In the genomic region with DNA sequence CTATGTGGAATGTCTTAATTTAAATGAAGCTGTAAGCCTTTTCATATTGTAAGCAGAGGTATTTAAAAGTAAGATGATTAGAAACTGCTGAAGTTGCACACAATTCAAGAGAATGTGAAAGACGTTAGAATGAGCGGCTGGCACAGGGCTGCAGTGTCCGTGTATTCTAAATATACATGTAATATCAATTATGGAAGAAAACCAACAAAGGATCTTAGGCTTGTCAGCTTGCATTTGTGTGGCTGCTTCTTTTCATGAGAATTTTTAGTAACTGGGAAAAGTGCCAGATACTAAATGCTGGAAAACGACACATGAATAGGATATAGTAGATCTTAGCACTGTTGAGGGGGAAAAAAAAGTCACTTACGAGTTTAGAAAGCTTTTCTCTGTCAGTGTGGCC, we compare ENCODE assay signal across 15 mouse cellular contexts. TPM values are rescaled to one million over a fixed set of nuclear protein-coding genes. Genes with fewer than 3 reads are reported as not detected.
DNase-seq lines count a peak whose midpoint lies in the region; ATAC-seq lines count a peak whose summit lies in the region.
"Had no signal": no experiment of that assay in that cellular context is flagged by ENCODE, and none has a peak within 500 bp of the region (broad histone marks: within the 10 kb centered on the region; RNA-seq: fewer than 3 reads in every experiment).

No protein-coding gene starts in this region.

- no peaks in the 10 kb centered on the region for H3K27me3 ChIP-seq in forebrain, embryonic 11.5 days (ENCODE audit: control insufficient read depth, insufficient read depth, low read length)
- H3K27me3 ChIP-seq in forebrain, embryonic 10.5 days (ENCODE audit: poor library complexity, severe bottlenecking) = no peaks in the 10 kb centered on the region
- H3K27me3 ChIP-seq: embryonic facial prominence, embryonic 12.5 days; heart, embryonic 15.5 days; neural tube, embryonic 13.5 days had no signal

- ATAC-seq in forebrain, embryonic 11.5 days (replicated peaks; ENCODE audit: low FRiP score) = peak; percentile 22; the same call in 1 of the 2 replicates

- no peak for DNase-seq in forebrain, embryonic 11.5 days (ENCODE audit: low spot score)
- DNase-seq in forebrain, embryonic 10.5 days (ENCODE audit: extremely low spot score, low spot score) = no peak
- DNase-seq in left cerebral cortex, postnatal 14 days (ENCODE audit: low spot score in 2 of 2) = peak; percentile 7 to 34
- no peak for DNase-seq in left cerebral cortex, adult 18-20 months (ENCODE audit: low spot score in 2 of 2)
- peak; percentile 3 for DNase-seq in retina, postnatal 1 day
- no peak for DNase-seq in retina, embryonic 14.5 days (ENCODE audit: low spot score)
- DNase-seq in adrenal gland, postnatal 25 days = no peak
- no peak for DNase-seq in testis, postnatal 10 days (ENCODE audit: low spot score)

- H3K4me1 ChIP-seq in forebrain, embryonic 11.5 days (replicated peaks; ENCODE audit: control insufficient read depth, insufficient read depth, low read length) = 0 out of 2 replicates have a peak, but pooled peaks cover 2% of the 10 kb centered on the region
- H3K4me1 ChIP-seq in forebrain, embryonic 10.5 days = peaks cover 14% of the 10 kb centered on the region
- H3K4me1 ChIP-seq: embryonic facial prominence, embryonic 12.5 days had no signal

- H3K9ac ChIP-seq in forebrain, embryonic 11.5 days (ENCODE audit: low read length) = no peak overlapping the region
- H3K9ac ChIP-seq: embryonic facial prominence, embryonic 12.5 days; heart, embryonic 15.5 days; neural tube, embryonic 13.5 days had no signal

- H3K4me3 ChIP-seq in forebrain, embryonic 11.5 days (ENCODE audit: low read depth, low read length) = no peak overlapping the region
- H3K4me3 ChIP-seq in forebrain, embryonic 10.5 days = no peak overlapping the region
- H3K4me3 ChIP-seq: embryonic facial prominence, embryonic 12.5 days; heart, adult 2 months; heart, embryonic 15.5 days; neural tube, embryonic 13.5 days had no signal

- intact Hi-C loops in left cerebral cortex, postnatal 14 days (cut with DNase I) = loop anchor here (2.0 to 10.0 kb wide), 4 partner anchors 513 to 1113 kb away; no protein-coding TSS in a partner anchor

- no peaks in the 10 kb centered on the region for H3K9me3 ChIP-seq in forebrain, embryonic 11.5 days (ENCODE audit: control insufficient read depth, low read length)
- no peaks in the 10 kb centered on the region for H3K9me3 ChIP-seq in forebrain, embryonic 10.5 days
- H3K9me3 ChIP-seq: embryonic facial prominence, embryonic 12.5 days; heart, embryonic 15.5 days; neural tube, embryonic 13.5 days had no signal

- H3K27ac ChIP-seq in forebrain, embryonic 11.5 days (ENCODE audit: low read depth, low read length) = no peak overlapping the region
- no peak overlapping the region for H3K27ac ChIP-seq in forebrain, embryonic 10.5 days
- H3K27ac ChIP-seq: embryonic facial prominence, embryonic 12.5 days; heart, adult 2 months; heart, embryonic 15.5 days; neural tube, embryonic 13.5 days had no signal

- H3K36me3 ChIP-seq in forebrain, embryonic 11.5 days (ENCODE audit: control insufficient read depth, insufficient read depth, low read length) = no peaks in the 10 kb centered on the region
- no peaks in the 10 kb centered on the region for H3K36me3 ChIP-seq in forebrain, embryonic 10.5 days (replicated peaks)
- H3K36me3 ChIP-seq: embryonic facial prominence, embryonic 12.5 days; heart, embryonic 15.5 days; neural tube, embryonic 13.5 days had no signal

- WGBS in forebrain, embryonic 11.5 days = 51% methylated on average over 5 of the region's 5 CpGs
- 66% methylated on average over 5 of the region's 5 CpGs for WGBS in forebrain, embryonic 10.5 days

- no peak overlapping the region for H3K4me2 ChIP-seq in forebrain, embryonic 11.5 days (ENCODE audit: low read depth, low read length, severe bottlenecking)
- H3K4me2 ChIP-seq: embryonic facial prominence, embryonic 12.5 days; heart, embryonic 15.5 days; neural tube, embryonic 13.5 days had no signal

RNA-seq across cellular contexts. Expression of gene Sema6d, which starts 11.8 kb away (rescaled TPM):
- polyA plus RNA-seq in forebrain, embryonic 11.5 days (2014; fragmentation: Nextera tagmentation; extraction: Ambion mirVana) = 8.7 and 9.8 TPM in 2 replicates
- polyA plus RNA-seq in forebrain, embryonic 10.5 days (2016; fragmentation: Nextera tagmentation; extraction: Ambion mirVana) = 4.0 and 4.8 TPM in 2 replicates
- total RNA-seq in left cerebral cortex, postnatal 14 days (2021) = 10 to 100 TPM; 52.4 to 63.3 TPM
- total RNA-seq in left cerebral cortex, adult 18-20 months (2021) = 10 to 100 TPM; 44.1 to 44.7 TPM
- 8.6 and 10.9 TPM in 2 replicates for total RNA-seq in adrenal gland, postnatal 25 days (2021)
- total RNA-seq: common myeloid progenitor, adult 5-6 weeks; hematopoietic stem cell, adult 5-6 weeks; MEL had no signal

Comparison
In these comparisons a context has a peak if more than half of its experiments do, and no peak if none do; other contexts are left out.
1. DNase-seq: peak in left cerebral cortex, postnatal 14 days (2 of 2) and retina, postnatal 1 day (single experiment); none in forebrain, embryonic 11.5 days (single experiment), forebrain, embryonic 10.5 days (single experiment), left cerebral cortex, adult 18-20 months (0 of 2), retina, embryonic 14.5 days (single experiment), adrenal gland, postnatal 25 days (single experiment) and testis, postnatal 10 days (single experiment).